Mouse (Mus musculus): Measurements from ENCODE around the gene Nfe2l2.
"Not testable (repeated sequence)": the region's sequence is repeated elsewhere in the genome, so short reads cannot be mapped to it uniquely, and the experiment has no call there.

The Nfe2l2 gene

DNA sequence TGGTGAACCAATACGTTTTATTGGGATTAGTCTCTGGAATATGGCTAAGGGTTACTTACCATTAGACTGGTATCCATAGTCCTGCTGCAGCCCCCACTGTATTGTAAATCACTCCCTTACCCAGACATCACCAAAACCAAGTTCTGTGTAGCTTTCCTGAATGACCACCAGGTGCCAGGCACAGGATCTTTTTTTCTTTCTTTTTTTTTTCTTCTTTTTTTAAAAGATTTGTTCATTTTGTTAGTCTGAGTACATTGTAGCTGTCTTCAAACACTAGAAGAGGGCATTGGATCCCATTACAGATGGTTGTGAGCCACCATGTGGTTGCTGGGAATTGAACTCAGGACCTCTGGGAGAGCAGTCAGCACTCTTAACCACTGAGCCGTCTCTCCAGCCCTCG lies 8.6 kb upstream of the Nfe2l2 start:
- no peak for DNase-seq (ENCODE audit: low spot score)

DNA sequence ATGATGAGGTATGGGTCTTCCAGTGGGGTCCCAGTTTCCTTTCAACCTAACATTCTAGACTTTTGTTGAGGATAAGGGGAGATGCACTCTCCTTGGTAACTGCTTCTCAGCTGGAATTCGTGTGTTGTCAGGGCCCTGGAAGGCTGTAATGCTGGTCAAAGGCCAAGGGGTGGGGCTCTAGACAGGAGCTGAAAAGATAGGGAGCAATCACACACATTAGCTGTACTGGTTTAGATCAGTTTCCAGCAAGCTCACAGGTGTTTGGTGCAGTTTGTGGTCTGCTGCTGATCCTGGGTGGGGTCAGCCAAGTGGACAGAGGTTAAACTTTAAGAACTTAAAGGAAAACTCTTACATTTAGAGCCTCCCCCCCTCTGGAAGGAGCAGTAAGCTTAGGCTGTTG lies 3.0 kb upstream of the Nfe2l2 start:
- no peak for DNase-seq (ENCODE audit: low spot score)

DNA sequence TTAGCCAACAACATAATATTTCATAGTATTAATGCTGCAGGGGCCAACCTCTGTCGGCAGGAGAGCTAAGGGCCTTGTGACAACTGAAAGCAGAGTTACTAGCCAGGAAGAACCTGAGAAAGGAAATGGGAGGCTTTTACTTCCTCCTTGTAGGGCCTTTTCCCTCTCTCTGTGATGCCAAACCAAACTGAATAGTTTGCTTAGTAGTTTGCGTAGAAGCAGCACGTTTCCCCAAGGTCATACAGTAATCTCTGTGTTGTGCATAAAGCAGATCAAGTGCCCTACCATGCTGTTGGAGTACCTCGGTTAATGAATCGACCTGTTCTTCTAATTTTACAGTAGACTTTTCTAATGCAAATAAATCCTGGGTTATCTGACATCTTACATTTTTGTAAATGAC lies 2.0 kb upstream of the Nfe2l2 start:
- no peak for DNase-seq (ENCODE audit: low spot score)

DNA sequence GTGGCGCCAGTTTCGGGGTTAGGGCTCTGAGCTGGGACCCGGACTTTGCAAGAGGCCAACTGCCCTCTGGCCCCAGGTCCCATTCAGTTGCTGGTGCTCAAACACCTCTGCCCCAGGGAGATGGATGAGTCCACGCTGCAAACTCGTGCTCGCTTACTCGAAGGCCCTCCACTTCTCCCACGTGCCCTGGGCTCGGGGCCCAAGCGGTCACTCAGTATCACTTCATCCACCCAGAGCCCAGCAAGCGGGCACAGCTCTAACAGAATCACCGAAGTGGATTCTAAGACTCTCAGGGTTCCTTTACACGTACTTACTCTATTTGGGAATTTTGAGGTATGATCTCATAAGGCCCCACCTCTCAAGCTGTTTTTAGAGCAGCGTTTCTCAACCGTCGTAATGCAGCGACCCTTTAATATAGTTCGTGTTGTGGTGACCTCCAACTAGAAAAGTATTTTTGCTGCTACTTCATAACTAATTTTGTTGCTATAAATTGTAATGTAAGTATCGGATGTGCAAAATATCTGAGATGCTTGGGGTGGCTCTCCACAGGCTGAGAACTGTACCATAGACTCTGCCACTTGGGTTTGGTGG lies 816 bp upstream of the Nfe2l2 start:
- no peak for DNase-seq (ENCODE audit: low spot score)

DNA sequence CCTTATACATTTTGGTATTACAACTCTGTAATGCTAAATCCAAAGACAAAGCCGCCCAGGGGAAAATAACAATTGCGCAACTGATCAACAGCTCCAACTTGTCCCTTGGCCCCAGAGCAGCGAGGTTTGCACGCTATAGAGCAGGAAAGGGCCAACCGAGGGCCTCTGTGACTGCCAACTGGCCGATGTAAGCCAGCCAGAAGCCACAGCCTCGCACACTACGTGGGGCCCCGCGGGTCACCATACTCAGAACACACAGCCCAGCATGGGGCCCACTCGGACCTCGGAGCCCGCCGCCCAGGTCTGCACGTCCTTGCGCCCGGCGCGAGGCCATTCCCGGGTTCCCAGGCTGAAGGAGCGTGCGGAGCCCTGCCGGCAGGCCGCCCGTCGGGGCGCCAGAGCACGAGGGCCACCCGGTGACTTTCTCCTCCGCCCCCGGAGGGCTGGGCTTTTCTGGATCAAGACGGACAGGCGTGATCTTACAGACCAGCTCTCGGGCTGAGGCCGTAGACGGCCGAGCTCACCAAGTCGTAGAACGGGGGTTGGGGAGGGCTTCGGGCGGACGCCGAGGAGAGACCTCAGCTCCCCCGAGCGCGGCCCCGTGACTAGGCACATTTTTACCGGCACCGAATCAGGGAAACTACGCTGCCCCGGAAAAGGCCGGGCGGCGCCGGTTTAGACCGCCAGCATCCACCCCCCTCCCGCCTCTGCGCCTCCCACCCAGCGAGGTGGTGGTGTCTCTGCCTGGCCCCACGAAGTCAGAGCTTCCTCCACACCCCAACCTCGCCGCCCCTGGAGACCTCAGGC lies 863 bp downstream of the Nfe2l2 start:
- peak; percentile 93 for DNase-seq (ENCODE audit: low spot score)

DNA sequence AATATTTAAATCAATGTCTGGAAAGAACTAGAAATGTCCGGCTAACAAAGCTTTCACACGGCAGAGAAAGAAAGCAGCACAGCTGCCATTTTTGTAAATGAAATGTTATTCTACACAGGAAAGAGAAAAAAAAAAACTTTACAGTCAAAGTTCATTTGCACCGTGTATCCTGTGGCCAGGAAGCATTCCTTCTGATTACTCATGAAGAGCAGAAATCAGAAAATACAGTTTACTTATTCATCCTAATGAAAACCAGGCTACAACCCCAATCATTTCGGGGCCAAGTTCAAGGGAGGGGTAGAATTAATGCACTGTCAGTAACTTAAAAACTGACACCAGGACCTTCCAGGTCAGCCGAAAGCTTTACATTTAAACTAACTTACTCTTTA lies 1.9 kb downstream of the Nfe2l2 start:
- DNase-seq (ENCODE audit: low spot score), result no peak

DNA sequence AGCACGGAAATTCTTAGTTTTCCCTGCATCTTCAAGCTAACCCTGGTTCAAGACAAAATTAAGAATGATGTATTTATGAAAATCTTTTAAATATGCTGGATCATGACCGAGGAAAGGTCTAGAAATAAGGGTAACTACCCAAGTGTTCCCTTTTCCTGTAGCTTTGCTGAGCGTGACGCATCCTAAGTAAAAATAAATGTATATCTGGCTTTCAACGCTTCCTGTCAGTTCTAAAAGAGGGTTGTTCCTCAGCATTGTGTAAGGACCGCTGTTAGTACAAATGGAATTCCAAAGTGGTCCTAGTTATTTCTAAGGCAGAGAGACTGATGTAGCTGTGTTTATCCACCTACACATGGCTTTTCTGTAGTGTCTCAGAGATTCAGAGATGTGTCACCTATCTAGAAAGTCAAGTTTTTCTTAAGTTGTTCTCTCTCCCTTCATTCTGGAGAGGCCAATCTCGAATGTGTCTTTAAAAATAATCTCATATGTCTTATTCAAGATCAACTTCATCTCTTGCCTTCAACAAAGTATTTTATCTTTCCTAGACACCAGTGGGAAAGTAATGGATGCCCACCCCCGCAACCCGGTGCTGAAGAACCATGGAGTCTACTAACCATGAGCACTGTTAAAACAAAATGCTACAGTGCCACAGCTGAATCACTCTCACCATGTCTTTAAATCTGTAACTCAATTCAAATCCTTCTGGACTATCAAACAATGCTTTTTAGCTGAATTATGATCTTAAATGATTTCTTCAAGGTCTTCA lies 2.4 kb downstream of the Nfe2l2 start:
- no peak for DNase-seq (ENCODE audit: low spot score)

DNA sequence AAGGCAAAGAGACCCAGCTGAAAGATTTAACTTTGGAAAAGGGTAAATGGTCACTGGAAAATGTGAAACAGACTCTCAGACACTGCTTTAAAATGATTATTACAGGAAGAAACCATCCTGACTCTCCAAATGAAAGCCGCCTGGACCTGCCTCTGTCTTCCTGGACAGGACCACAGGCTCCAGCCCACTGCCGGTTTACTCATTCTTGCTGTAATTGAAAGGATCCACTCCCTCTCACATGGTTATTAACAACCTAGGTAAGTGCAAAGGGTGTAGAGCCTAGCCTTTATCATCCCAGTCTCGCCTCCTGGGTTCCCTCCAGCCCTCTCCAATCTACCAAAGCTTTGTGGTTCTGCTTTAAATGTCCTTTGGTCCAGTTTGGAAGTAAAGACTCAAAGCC lies 3.2 kb downstream of the Nfe2l2 start:
- DNase-seq (ENCODE audit: low spot score), result no peak

DNA sequence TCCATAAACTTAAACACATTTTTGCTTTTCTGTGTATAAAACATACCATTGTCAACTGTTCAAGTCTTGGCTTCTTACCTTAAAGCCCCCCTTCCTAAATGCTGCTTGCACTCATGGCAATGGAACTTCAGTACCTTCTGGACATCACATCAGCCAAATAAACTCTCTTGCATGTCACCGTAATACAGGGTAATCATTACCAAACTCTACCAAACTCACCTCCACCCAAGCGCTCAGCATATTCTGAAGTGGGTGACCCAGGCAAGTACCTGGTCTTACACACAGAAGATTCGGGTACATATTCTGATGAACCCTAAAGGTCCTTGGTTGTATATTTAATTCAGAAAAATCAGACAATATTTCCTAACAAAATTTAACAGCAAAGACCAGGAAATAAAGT lies 3.9 kb downstream of the Nfe2l2 start:
- DNase-seq (ENCODE audit: low spot score), result no peak

DNA sequence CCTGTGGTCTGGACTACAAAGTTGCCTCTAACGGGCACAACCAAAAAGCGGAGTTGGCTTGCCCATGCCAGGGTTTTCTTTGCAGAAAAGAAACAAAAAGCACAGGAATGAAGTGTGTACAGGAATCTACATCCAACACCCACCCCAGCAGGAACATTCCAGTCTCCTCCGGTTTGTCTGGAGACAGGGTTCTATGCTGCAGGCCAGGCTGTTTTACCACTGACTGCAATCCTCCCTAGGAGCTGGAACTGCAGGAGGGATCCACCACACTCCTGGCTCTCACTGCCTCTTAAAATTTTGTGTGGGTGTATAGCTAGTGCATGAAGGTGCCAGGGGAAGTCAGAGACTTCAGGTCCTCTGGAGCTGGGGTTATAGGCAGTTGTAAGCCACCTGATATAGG lies 5.6 kb downstream of the Nfe2l2 start:
- DNase-seq (ENCODE audit: low spot score), result no peak

DNA sequence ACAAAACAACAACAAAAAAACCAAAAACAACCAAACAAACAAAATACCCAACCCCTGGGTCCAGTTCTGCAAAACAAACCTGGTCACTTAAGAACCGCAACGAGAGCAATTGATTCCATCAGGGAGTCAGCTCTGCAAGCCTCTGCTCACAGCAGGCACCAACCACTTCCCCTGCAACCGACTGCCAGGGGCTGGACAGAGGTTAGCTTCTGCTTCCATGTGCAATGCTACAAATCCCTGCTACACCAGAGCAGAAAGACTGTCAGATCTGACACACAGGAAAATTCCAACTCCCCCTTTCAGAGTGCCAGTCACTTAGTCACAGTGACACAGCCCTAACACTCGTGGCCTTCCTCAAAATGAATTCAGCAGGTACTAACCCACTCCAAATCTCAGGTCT lies 6.4 kb downstream of the Nfe2l2 start:
- no peak for DNase-seq (ENCODE audit: low spot score)

DNA sequence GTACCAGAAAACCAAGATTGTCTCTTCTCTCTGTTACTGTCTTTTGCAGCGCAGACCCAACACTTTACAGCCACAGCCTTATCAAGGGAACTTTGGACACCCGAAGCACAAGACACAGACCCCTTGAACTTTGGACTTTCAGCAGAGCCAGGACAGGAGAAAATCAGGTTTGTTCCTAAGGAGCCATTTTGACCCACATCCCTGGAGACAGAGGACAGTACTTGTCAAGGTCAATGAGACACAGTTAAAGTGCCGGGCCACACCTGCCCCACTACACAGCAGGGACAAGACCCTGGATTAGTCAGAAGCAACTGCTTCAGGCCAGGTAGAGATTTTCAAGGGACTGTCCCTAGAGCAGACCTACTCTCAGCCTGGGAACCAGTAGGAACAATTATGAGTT lies 7.2 kb downstream of the Nfe2l2 start:
- DNase-seq (ENCODE audit: low spot score), result no peak

DNA sequence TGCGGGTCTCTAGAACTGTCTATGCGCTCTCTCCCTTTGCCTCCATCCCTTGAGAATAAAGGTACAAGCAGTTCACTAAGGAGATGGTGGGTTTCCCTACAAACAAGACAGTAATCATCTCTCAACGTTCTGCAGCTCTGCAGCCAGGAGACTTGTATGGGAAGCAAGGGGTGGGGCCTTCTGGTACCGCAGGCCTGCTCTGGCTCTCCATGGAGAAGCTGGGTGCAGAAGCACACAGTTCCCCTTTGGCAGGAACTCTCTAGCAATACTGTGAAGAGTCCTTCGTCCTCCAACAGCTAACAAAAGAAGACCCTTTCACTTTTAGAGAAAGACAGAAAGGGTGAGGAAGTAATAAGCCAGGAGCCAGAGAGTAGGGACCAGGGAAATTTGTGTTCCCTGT lies 8.1 kb downstream of the Nfe2l2 start:
- no peak for DNase-seq (ENCODE audit: low spot score)

DNA sequence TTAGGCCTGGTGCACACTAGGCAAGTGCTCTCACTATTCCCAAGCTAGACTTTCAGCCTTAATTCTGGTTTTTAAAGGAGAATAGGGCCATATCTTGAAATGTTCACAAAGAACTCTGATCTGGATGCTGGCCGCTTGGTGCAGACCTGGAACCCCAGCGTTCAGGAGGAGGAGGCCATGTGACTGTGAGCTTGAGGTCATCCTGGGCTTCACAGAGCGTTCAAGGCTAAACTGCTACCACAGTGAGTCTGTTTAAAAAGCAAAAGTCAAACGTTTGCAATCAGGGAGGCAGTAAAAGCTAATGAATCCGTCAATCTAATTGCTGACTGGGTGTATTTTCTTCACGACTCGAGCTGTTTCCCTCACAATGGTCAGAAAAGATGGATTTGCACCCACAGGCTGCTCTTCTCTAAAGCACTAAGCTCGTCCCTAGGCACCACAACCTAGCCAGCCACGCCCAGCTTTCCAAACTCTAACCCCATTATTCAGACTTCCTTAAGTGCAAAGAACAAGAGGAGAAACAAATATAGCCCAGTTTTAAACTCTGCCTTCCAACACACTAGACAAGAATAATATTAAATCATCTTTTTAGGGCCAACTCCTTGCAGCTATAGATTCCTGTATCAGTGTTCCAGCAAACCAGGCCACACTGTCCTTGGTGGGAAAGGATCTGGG lies 8.6 kb downstream of the Nfe2l2 start:
- no peak for DNase-seq (ENCODE audit: low spot score)

DNA sequence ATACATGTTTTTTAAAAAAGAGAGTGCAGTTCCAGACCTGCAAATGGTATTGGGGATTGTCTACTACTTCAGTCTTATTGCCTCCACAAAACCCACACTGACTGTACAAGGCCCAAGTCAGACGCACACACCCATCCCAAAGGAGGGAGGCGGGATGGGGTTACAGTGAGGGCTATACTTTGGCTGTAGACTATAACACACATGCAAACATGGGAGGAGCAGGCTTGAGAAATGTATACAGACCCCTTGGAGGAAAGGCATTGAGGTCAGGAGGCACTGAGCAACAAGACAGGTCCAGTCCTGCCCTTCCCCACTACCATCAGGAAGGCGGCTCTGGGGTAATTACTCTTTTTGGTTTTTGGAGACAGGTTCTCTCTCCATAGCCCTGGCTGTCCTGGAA lies 9.5 kb downstream of the Nfe2l2 start:
- DNase-seq (ENCODE audit: low spot score), result not testable (repeated sequence)

DNA sequence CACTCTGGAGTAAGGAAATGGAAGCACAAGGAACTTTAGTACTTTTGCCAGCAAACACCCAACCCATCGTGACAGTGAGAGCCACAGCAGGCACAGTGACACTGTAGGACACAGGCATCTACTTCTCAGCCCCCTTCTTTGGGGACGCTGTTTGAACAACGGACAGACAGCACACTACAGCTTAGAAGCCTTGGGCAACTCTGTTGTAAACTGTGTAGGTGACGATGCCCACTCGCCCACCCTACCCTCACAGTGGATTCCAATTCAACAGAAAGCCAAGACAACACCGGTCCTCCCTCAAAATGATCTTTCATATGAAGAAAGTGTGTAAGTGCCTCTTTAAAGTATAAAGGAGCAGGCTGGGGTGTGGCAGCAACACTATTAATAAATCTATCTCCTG lies 12.1 kb downstream of the Nfe2l2 start:
- no peak for DNase-seq (ENCODE audit: low spot score)

DNA sequence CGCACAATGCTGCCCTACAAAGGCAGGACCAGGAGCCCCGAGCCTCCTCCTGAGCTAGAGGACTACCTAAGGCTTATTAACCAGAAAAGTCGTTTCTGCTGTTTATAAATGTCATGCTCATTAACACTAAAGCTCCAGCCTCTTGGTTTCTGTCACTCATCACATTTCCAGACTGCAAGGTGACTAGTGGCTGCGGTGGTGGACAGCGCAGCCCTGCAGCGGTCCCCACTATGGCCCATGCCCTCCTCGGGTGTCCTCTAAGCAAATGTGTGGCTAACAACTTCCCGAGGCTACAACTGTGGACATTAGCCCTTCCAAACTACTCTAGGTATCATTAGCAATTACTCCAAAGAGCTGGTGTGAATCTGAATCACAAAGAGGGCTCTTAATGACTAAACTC lies 13.1 kb downstream of the Nfe2l2 start:
- DNase-seq (ENCODE audit: low spot score), result no peak

DNA sequence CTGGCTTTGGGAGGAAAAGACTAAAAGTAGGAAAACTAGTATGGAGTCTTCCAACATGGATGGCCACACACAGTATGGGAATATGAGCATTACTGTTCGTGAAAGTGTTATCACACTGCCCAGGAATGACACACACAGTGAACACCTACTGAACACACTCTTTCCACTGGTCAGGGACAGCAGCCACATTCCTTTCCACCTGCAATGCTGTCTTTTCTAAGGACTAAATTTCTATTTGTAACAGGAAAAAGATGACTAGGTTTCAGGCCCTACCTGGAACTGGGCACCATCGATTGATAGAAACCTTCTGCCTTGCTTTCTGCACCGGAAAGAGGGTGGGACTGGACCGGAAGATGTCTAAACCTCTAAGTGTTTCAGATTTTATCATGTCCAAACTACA lies 13.8 kb downstream of the Nfe2l2 start:
- no peak for DNase-seq (ENCODE audit: low spot score)

DNA sequence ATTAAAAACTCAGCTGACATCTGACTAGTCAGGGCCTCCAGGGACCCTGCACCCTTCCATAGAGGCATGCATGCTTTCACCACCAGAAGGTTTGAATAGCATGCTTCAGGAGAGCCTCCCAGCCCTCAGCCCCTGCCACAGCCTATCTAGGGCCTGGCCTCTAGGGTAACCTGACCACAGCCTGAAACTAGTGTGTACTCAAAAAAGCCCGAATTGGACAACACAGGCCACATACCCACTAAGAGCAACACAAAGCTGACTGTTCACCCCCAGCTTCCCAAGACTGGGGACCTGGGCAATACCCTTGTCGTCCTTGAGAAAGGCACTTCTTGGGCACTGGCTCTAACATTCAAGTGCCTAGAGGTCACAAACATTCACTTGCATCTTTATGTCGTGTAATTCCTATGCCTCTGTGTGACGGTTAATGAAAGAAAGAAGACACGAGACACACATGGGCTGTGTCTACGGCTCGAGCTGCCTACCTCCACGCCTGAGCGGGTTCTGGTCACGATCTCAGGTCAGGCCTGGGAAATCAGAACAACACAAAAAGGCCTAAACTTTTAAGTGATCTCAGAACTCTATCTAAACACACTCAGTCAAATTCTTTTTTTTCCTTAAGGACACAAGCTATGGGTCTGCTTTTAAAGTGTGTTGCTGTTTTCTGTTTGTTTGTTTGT lies 14.8 kb downstream of the Nfe2l2 start:
- no peak for DNase-seq (ENCODE audit: low spot score)

DNA sequence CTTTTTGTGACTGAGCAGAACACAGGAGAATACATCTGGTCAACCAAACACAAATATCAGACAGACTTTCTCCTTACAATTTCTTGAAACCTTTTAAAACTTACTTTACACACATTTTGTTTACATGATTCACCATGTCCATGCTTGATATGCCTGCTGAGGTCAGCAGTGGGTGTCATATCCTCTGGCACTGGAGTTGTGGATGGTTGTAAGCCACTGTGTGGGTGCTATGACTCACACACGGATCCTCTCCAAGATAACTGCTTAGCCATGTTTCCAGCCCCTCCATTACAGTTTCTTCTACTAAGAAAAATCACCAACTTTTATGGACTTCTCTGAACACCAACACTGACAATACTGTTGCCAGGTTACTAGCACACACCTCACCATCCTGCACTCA lies 15.5 kb downstream of the Nfe2l2 start:
- DNase-seq (ENCODE audit: low spot score), result no peak

DNA sequence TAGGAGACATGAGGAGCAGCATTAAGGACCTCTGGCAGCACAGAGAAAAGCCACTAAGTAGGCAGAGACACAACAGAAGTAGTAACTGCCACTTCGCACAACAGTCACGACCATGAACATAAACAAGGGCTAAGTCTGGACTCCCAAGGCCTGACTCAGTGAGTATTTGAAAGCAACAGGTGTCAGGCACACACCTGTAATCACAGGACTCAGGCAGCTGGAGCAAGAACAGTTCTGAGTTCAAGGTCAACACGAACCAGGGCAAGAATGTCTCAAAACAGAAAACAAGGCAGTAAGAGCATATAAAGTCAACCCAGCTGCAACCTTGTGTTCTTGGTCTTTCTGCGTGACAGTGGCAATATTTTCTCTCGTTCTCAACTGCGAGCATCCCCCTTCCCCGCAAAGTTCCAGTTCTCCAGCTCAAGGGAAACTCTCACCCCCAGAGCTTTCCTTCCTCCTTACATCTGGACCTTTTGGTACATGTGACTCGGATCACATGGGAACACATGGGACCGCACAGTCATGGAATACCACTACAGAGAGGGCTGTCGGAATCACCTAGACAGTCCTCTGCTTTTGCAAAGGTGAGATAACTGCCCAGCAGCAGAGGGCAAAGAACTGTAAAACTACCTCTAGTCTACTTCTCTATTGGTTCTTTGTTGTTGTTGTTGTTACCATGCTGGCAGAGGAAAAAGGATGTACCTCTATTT lies 17.2 kb downstream of the Nfe2l2 start:
- DNase-seq (ENCODE audit: low spot score), result no peak

DNA sequence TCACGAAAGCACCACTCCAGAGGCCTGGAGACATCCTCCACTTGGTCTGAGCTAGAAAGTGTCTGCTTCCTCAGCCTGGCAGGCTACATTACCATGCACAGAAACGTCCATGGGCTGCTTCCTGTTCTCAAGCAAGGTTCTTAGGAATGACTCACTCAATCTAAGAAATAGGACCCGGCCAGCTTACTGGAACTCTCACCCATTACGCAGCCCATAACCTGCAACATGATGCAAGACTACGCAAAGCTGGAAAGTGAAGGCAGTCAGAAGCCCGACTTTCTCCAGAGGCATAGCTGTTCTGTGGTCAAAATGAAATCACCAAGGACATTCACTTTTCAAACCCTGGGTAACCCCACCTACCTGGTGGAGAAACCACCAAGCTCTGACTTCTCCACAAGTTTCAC lies 19.0 kb downstream of the Nfe2l2 start:
- peak; percentile 53 for DNase-seq (ENCODE audit: low spot score)

Measured in urinary bladder, postnatal 14 days (tissue).